Comparison of ENCODE assay signal across 9 mouse cellular contexts in genomic region chr5:77061372-77062038, GRCm38 (mm10). TPM values are rescaled to one million over a fixed set of nuclear protein-coding genes. Genes with fewer than 3 reads are reported as not detected.
A peak's percentile ranks its signal among the peaks of the same experiment; 100 is the strongest.
DNase-seq lines count a peak whose midpoint lies in the region; ATAC-seq and TF ChIP-seq lines count a peak whose summit lies in the region.
"Had no signal": no experiment of that assay in that cellular context is flagged by ENCODE, and none has a peak within 500 bp of the region (broad histone marks: within the 10 kb centered on the region; RNA-seq: fewer than 3 reads in every experiment).

No protein-coding gene starts in this region.

- DNase-seq in hindbrain, embryonic 14.5 days (ENCODE audit: low spot score), result peak; percentile 34
- DNase-seq in cerebellum, adult 2 months, result peak; percentile 9 to 51
- peak; percentile 59 for DNase-seq in gastrocnemius, adult 18-20 months (ENCODE audit: low spot score)
- peak; percentile 22 for DNase-seq in kidney, adult 11 months
- peak; percentile 83 for DNase-seq in limb, embryonic 11.5 days (ENCODE audit: low spot score)
- peak; percentile 18 to 67 for DNase-seq in monocyte, adult 2 months (ENCODE audit: low read depth in 1 of 2, low spot score in 2 of 2)
- DNase-seq in stomach, postnatal 0 days (ENCODE audit: low spot score), result peak; percentile 68

- TF ChIP-seq EP300 in stomach, postnatal 0 days (optimal IDR thresholded peaks at IDR 0.05), result no peak

- no peak overlapping the region for H3K4me3 ChIP-seq in hindbrain, embryonic 14.5 days (replicated peaks; ENCODE audit: low read length)
- H3K4me3 ChIP-seq in hindbrain, embryonic 12.5 days, result no peak overlapping the region
- H3K4me3 ChIP-seq in cerebellum, adult 2 months (replicated peaks; ENCODE audit: insufficient read depth, low read depth, low read length), result no peak overlapping the region
- no peak overlapping the region for H3K4me3 ChIP-seq in limb, embryonic 11.5 days (ENCODE audit: low read depth, low read length)
- no peak overlapping the region for H3K4me3 ChIP-seq in stomach, postnatal 0 days (ENCODE audit: low read depth, low read length)

- H3K4me2 ChIP-seq in hindbrain, embryonic 14.5 days (replicated peaks), result no peak overlapping the region
- no peak overlapping the region for H3K4me2 ChIP-seq in hindbrain, embryonic 12.5 days (replicated peaks)
- no peak overlapping the region for H3K4me2 ChIP-seq in limb, embryonic 11.5 days (ENCODE audit: low read depth, severe bottlenecking)
- peak overlapping the region; percentile 27; the same call in 1 of the 2 replicates for H3K4me2 ChIP-seq in stomach, postnatal 0 days (replicated peaks; ENCODE audit: low read depth)

- 31% methylated on average over 17 of the region's 17 CpGs for WGBS in hindbrain, embryonic 14.5 days
- 32% methylated on average over 17 of the region's 17 CpGs for WGBS in hindbrain, embryonic 12.5 days
- 32% methylated on average over 17 of the region's 17 CpGs for WGBS in cerebellum, adult 2 months
- WGBS in limb, embryonic 11.5 days, result 35% methylated on average over 17 of the region's 17 CpGs
- 30% methylated on average over 17 of the region's 17 CpGs for WGBS in stomach, postnatal 0 days

- H3K9ac ChIP-seq in hindbrain, embryonic 14.5 days, result no peak overlapping the region
- no peak overlapping the region for H3K9ac ChIP-seq in hindbrain, embryonic 12.5 days
- H3K9ac ChIP-seq in limb, embryonic 11.5 days (ENCODE audit: low read length), result no peak overlapping the region
- no peak overlapping the region for H3K9ac ChIP-seq in stomach, postnatal 0 days (ENCODE audit: low read length)

- peak; percentile 65; the same call in 1 of the 2 replicates for TF ChIP-seq CTCF in cerebellum, adult 2 months (IDR thresholded peaks at IDR 0.05; ENCODE audit: borderline replicate concordance, insufficient read depth, low read depth, low read length)
- peak; percentile 87 for TF ChIP-seq CTCF in stomach, postnatal 0 days (IDR thresholded peaks at IDR 0.05; ENCODE audit: low read depth)

- H3K4me1 ChIP-seq in hindbrain, embryonic 14.5 days (replicated peaks; ENCODE audit: control insufficient read depth, insufficient read depth, low read length), result no peaks in the 10 kb centered on the region
- H3K4me1 ChIP-seq in hindbrain, embryonic 12.5 days, result peaks cover 3% of the 10 kb centered on the region; the same call in 1 of the 2 replicates
- H3K4me1 ChIP-seq in cerebellum, adult 2 months (ENCODE audit: control insufficient read depth, insufficient read depth, low read length), result no peaks in the 10 kb centered on the region
- no peaks in the 10 kb centered on the region for H3K4me1 ChIP-seq in limb, embryonic 11.5 days (ENCODE audit: control insufficient read depth, insufficient read depth, low read length)
- no peaks in the 10 kb centered on the region for H3K4me1 ChIP-seq in stomach, postnatal 0 days (replicated peaks; ENCODE audit: control insufficient read depth, insufficient read depth)

- no peaks in the 10 kb centered on the region for H3K9me3 ChIP-seq in hindbrain, embryonic 14.5 days (ENCODE audit: control insufficient read depth, low read length)
- H3K9me3 ChIP-seq in hindbrain, embryonic 12.5 days (replicated peaks), result no peaks in the 10 kb centered on the region
- H3K9me3 ChIP-seq in limb, embryonic 11.5 days (ENCODE audit: control insufficient read depth, low read length), result no peaks in the 10 kb centered on the region
- no peaks in the 10 kb centered on the region for H3K9me3 ChIP-seq in stomach, postnatal 0 days (ENCODE audit: control insufficient read depth, low read length)

- no peak for TF ChIP-seq POLR2A in cerebellum, adult 2 months (IDR thresholded peaks at IDR 0.05; ENCODE audit: borderline replicate concordance, insufficient read depth, low read length)

- no peak for ATAC-seq in hindbrain, embryonic 14.5 days (ENCODE audit: low FRiP score)
- no peak for ATAC-seq in hindbrain, embryonic 12.5 days (ENCODE audit: low FRiP score)
- no peak for ATAC-seq in limb, embryonic 11.5 days (ENCODE audit: insufficient number of reproducible peaks, low FRiP score, low TSS enrichment, low read depth)
- no peak for ATAC-seq in stomach, postnatal 0 days (ENCODE audit: low FRiP score, low TSS enrichment)

- no peak overlapping the region for H3K27ac ChIP-seq in hindbrain, embryonic 14.5 days
- no peak overlapping the region for H3K27ac ChIP-seq in hindbrain, embryonic 12.5 days
- no peak overlapping the region for H3K27ac ChIP-seq in cerebellum, adult 2 months (ENCODE audit: insufficient read depth, low read length)
- no peak overlapping the region for H3K27ac ChIP-seq in limb, embryonic 11.5 days (replicated peaks; ENCODE audit: low read depth, low read length)
- H3K27ac ChIP-seq in stomach, postnatal 0 days (replicated peaks), result no peak overlapping the region

- H3K36me3 ChIP-seq in hindbrain, embryonic 14.5 days (replicated peaks; ENCODE audit: control insufficient read depth, insufficient read depth), result no peaks in the 10 kb centered on the region
- H3K36me3 ChIP-seq in hindbrain, embryonic 12.5 days, result no peaks in the 10 kb centered on the region
- no peaks in the 10 kb centered on the region for H3K36me3 ChIP-seq in limb, embryonic 11.5 days (ENCODE audit: control insufficient read depth, insufficient read depth, low read length)
- H3K36me3 ChIP-seq in stomach, postnatal 0 days (ENCODE audit: control insufficient read depth, insufficient read depth, low read length), result no peaks in the 10 kb centered on the region

- no peaks in the 10 kb centered on the region for H3K27me3 ChIP-seq in hindbrain, embryonic 14.5 days (ENCODE audit: control insufficient read depth, insufficient read depth, low read length)
- no peaks in the 10 kb centered on the region for H3K27me3 ChIP-seq in hindbrain, embryonic 12.5 days
- no peaks in the 10 kb centered on the region for H3K27me3 ChIP-seq in cerebellum, adult 2 months (ENCODE audit: control insufficient read depth, insufficient read depth, low read length)
- no peaks in the 10 kb centered on the region for H3K27me3 ChIP-seq in limb, embryonic 11.5 days (ENCODE audit: control insufficient read depth, insufficient read depth, low read length)
- no peaks in the 10 kb centered on the region for H3K27me3 ChIP-seq in stomach, postnatal 0 days (ENCODE audit: control insufficient read depth, insufficient read depth, low read length)

RNA-seq across cellular contexts. Expression of gene Thegl, which starts 45.7 kb away (rescaled TPM):
- 0.53 and 0.66 TPM in 2 replicates for polyA plus RNA-seq in hindbrain, embryonic 14.5 days (2014; fragmentation: Nextera tagmentation; extraction: Ambion mirVana)
- polyA plus RNA-seq in hindbrain, embryonic 12.5 days (2016; fragmentation: Nextera tagmentation; extraction: Ambion mirVana), result 0.32 and 0.36 TPM in 2 replicates
- 0.74 and 0.86 TPM in 2 replicates for polyA plus RNA-seq in cerebellum, adult 2 months (2012; rRNA removed)
- total RNA-seq in gastrocnemius, adult 18-20 months (2021), result not detected
- not detected in 2 replicates for polyA plus RNA-seq in limb, embryonic 11.5 days (2014; fragmentation: Nextera tagmentation; extraction: Ambion mirVana)
- 0.08 TPM in 1 of 2 replicates, not detected in the other for polyA plus RNA-seq in stomach, postnatal 0 days (2015; fragmentation: Nextera tagmentation; extraction: Ambion mirVana)

RNA-seq across cellular contexts. Expression of gene Hopx, which starts 53.4 kb away (rescaled TPM):
- 8.4 and 11.3 TPM in 2 replicates for polyA plus RNA-seq in hindbrain, embryonic 14.5 days (2014; fragmentation: Nextera tagmentation; extraction: Ambion mirVana)
- 1.6 and 2.8 TPM in 2 replicates for polyA plus RNA-seq in hindbrain, embryonic 12.5 days (2016; fragmentation: Nextera tagmentation; extraction: Ambion mirVana)
- 238 and 272 TPM in 2 replicates for polyA plus RNA-seq in cerebellum, adult 2 months (2012; rRNA removed)
- 1 to 10 TPM; 2.6 to 3.3 TPM for total RNA-seq in gastrocnemius, adult 18-20 months (2021)
- polyA plus RNA-seq in limb, embryonic 11.5 days (2014; fragmentation: Nextera tagmentation; extraction: Ambion mirVana), result 0.13 and 0.34 TPM in 2 replicates
- 26.6 and 30.2 TPM in 2 replicates for polyA plus RNA-seq in stomach, postnatal 0 days (2015; fragmentation: Nextera tagmentation; extraction: Ambion mirVana)

RNA-seq across cellular contexts. Expression of gene Arl9, which starts 57.6 kb away (rescaled TPM):
- not detected in 2 replicates for polyA plus RNA-seq in hindbrain, embryonic 14.5 days (2014; fragmentation: Nextera tagmentation; extraction: Ambion mirVana)
- polyA plus RNA-seq in hindbrain, embryonic 12.5 days (2016; fragmentation: Nextera tagmentation; extraction: Ambion mirVana), result 0.59 TPM in 1 of 2 replicates, not detected in the other
- polyA plus RNA-seq in cerebellum, adult 2 months (2012; rRNA removed), result 0.25 TPM in 1 of 2 replicates, not detected in the other
- not detected for total RNA-seq in gastrocnemius, adult 18-20 months (2021)
- polyA plus RNA-seq in limb, embryonic 11.5 days (2014; fragmentation: Nextera tagmentation; extraction: Ambion mirVana), result 0.40 TPM in 1 of 2 replicates, not detected in the other
- not detected in 2 replicates for polyA plus RNA-seq in stomach, postnatal 0 days (2015; fragmentation: Nextera tagmentation; extraction: Ambion mirVana)
- polyA plus RNA-seq: stomach, embryonic 14.5 days had no signal

Comparison
In these comparisons a context has a peak if more than half of its experiments do, and no peak if none do; other contexts are left out.
1. DNase-seq: peak in every context shown above with its lines; median percentile 83 in limb, embryonic 11.5 days; 68 in stomach, postnatal 0 days; 59 in gastrocnemius, adult 18-20 months; 42 in monocyte, adult 2 months; 34 in hindbrain, embryonic 14.5 days; 30 in cerebellum, adult 2 months; 22 in kidney, adult 11 months.